Mouse (Mus musculus) megakaryocyte, embryonic 14.5 days (primary cell): ENCODE results near the gene 9330182O14Rik. TPM values are rescaled to one million over a fixed set of nuclear protein-coding genes. Genes with fewer than 3 reads are reported as not detected.

Experiments
- H3K27me3 ChIP-seq: replicated peaks from 2 replicates; pipeline ENCODE3; 2012; ENCODE audit warnings: inconsistent platforms
- H3K36me3 ChIP-seq: replicated peaks from 2 replicates; pipeline ENCODE3; 2012; ENCODE audit warnings: low read length, inconsistent platforms, mixed read lengths
- H3K4me1 ChIP-seq: 2 replicates; pipeline ENCODE4 v1.6.1; 2012; ENCODE audit warnings: inconsistent platforms
- H3K4me3 ChIP-seq: replicated peaks from 2 replicates; pipeline ENCODE3; 2012; ENCODE audit warnings: moderate library complexity, mild to moderate bottlenecking, inconsistent platforms
- H3K9me3 ChIP-seq: 2 replicates; pipeline ENCODE4 v1.6.1; 2012; ENCODE audit warnings: inconsistent platforms
- FLI1 ChIP-seq: IDR thresholded peaks from 2 replicates; pipeline ENCODE4 v1.6.1; 2012; ENCODE audit warnings: low read length, inconsistent platforms, mixed read lengths
- GATA1 ChIP-seq: IDR thresholded peaks from 3 replicates; pipeline ENCODE4 v1.6.1; 2012; ENCODE audit warnings: mixed read lengths, low read length, inconsistent platforms, borderline replicate concordance
- polyA plus RNA-seq: library from polyadenylated mRNA; stranded (reverse); fragments of >175 nt; gene quantifications from 2 replicates; pipeline ENCODE4 v1.2.3, GENCODE M21; 2012; ENCODE audit warnings: low replicate concordance; ENCODE audit not compliant: insufficient read depth

9330182O14Rik gene
- polyA plus RNA-seq, 1 experiment = 0.06 TPM

GRCm38 (mm10) chr15:40132408-40132807 lies 1.8 kb upstream of the 9330182O14Rik start:
- Histone ChIP-seq H3K27me3 (no peaks in the 10 kb centered on the region), H3K9me3 (no peaks in the 10 kb centered on the region), H3K4me3 (no peak overlapping the region), H3K4me1 (peaks cover 54% of the 10 kb centered on the region), H3K36me3 (no peaks in the 10 kb centered on the region)
- no peak for TF ChIP-seq FLI1
- TF ChIP-seq GATA1 = no peak

GRCm38 (mm10) chr15:40144221-40144620 lies 10.1 kb downstream of the 9330182O14Rik start:
- TF ChIP-seq FLI1 (no peak), GATA1 (no peak)
- H3K9me3 ChIP-seq = no peaks in the 10 kb centered on the region
- peaks cover 6% of the 10 kb centered on the region; the same call in 1 of the 2 replicates for H3K4me1 ChIP-seq
- peaks cover 17% of the 10 kb centered on the region for H3K27me3 ChIP-seq
- no peak overlapping the region for H3K4me3 ChIP-seq
- no peaks in the 10 kb centered on the region for H3K36me3 ChIP-seq

- Histone ChIP-seq H3K4me1 (0 out of 2 replicates have a peak, but pooled peaks cover 3% of the 10 kb centered on the region), H3K9me3 (no peaks in the 10 kb centered on the region), H3K36me3 (no peaks in the 10 kb centered on the region)
These were observed 23.5 kb downstream of the 9330182O14Rik start for GRCm38 (mm10) chr15:40157683-40158082.

GRCm38 (mm10) chr15:40166560-40167275 lies 32.6 kb downstream of the 9330182O14Rik start:
- H3K36me3 ChIP-seq = no peaks in the 10 kb centered on the region
- TF ChIP-seq FLI1 = no peak
- no peak for TF ChIP-seq GATA1
- H3K4me1 ChIP-seq = peaks cover 10% of the 10 kb centered on the region; the same call in 1 of the 2 replicates
- no peak overlapping the region for H3K4me3 ChIP-seq
- H3K9me3 ChIP-seq = no peaks in the 10 kb centered on the region
- peaks cover 2% of the 10 kb centered on the region for H3K27me3 ChIP-seq

More at GRCm38 (mm10) chr15:40157683-40158082, 23.5 kb downstream of the 9330182O14Rik start:
- Histone ChIP-seq H3K4me3 (no peak overlapping the region), H3K27me3 (no peaks in the 10 kb centered on the region)
- no peak for TF ChIP-seq GATA1
- no peak for TF ChIP-seq FLI1

GRCm38 (mm10) chr15:40167276-40168139 lies 33.3 kb downstream of the 9330182O14Rik start:
- no peaks in the 10 kb centered on the region for H3K36me3 ChIP-seq
- peaks cover 10% of the 10 kb centered on the region; the same call in 1 of the 2 replicates for H3K4me1 ChIP-seq
- no peak overlapping the region for H3K4me3 ChIP-seq
- no peaks in the 10 kb centered on the region for H3K9me3 ChIP-seq
- H3K27me3 ChIP-seq = peaks cover 4% of the 10 kb centered on the region
- TF ChIP-seq FLI1 = no peak
- TF ChIP-seq GATA1 = no peak

- no peak overlapping the region for H3K4me3 ChIP-seq
- H3K9me3 ChIP-seq = no peaks in the 10 kb centered on the region
- TF ChIP-seq FLI1 (no peak), GATA1 (no peak)
- peaks cover 10% of the 10 kb centered on the region; the same call in 1 of the 2 replicates for H3K4me1 ChIP-seq
- no peaks in the 10 kb centered on the region for H3K36me3 ChIP-seq
- peaks cover 4% of the 10 kb centered on the region for H3K27me3 ChIP-seq
These were observed 34.0 kb downstream of the 9330182O14Rik start for GRCm38 (mm10) chr15:40168140-40168688.

GRCm38 (mm10) chr15:40169061-40169460 lies 34.9 kb downstream of the 9330182O14Rik start:
- H3K4me3 ChIP-seq = no peak overlapping the region
- H3K27me3 ChIP-seq = peaks cover 4% of the 10 kb centered on the region
- no peaks in the 10 kb centered on the region for H3K9me3 ChIP-seq
- TF ChIP-seq GATA1 = no peak
- TF ChIP-seq FLI1 = no peak
- H3K4me1 ChIP-seq = peaks cover 10% of the 10 kb centered on the region; the same call in 1 of the 2 replicates
- H3K36me3 ChIP-seq = no peaks in the 10 kb centered on the region

GRCm38 (mm10) chr15:40169705-40170104 lies 35.5 kb downstream of the 9330182O14Rik start:
- no peaks in the 10 kb centered on the region for H3K36me3 ChIP-seq
- H3K4me3 ChIP-seq = no peak overlapping the region
- H3K27me3 ChIP-seq = peaks cover 4% of the 10 kb centered on the region
- no peak for TF ChIP-seq FLI1
- no peak for TF ChIP-seq GATA1
- H3K9me3 ChIP-seq = no peaks in the 10 kb centered on the region
- peaks cover 10% of the 10 kb centered on the region; the same call in 1 of the 2 replicates for H3K4me1 ChIP-seq

GRCm38 (mm10) chr15:40179423-40179822 lies 45.3 kb downstream of the 9330182O14Rik start:
- Histone ChIP-seq H3K36me3 (no peaks in the 10 kb centered on the region), H3K27me3 (no peaks in the 10 kb centered on the region), H3K9me3 (no peaks in the 10 kb centered on the region), H3K4me3 (no peak overlapping the region), H3K4me1 (no peaks in the 10 kb centered on the region)
- TF ChIP-seq GATA1 = no peak
- TF ChIP-seq FLI1 = no peak
